Mouse (Mus musculus) kidney, postnatal 25 days (tissue): ENCODE results near the gene Med17.
A peak's percentile ranks its signal among the peaks of the same experiment; 100 is the strongest.
"Not testable (repeated sequence)": the region's sequence is repeated elsewhere in the genome, so short reads cannot be mapped to it uniquely, and the experiment has no call there.

Experiments
- DNase-seq, 2 experiments: peaks; one replicate each; pipeline ENCODE4 v3.0.0; 2021; ENCODE audit warnings: mixed read lengths in 2 of 2

Med17 gene

GRCm38 (mm10) chr9:15279649-15280490 is at the start of gene Med17:
TSS of gene Med17 (minus strand) at chr9:15279931.
- DNase-seq, result peak; percentile 94 to 97

DNA sequence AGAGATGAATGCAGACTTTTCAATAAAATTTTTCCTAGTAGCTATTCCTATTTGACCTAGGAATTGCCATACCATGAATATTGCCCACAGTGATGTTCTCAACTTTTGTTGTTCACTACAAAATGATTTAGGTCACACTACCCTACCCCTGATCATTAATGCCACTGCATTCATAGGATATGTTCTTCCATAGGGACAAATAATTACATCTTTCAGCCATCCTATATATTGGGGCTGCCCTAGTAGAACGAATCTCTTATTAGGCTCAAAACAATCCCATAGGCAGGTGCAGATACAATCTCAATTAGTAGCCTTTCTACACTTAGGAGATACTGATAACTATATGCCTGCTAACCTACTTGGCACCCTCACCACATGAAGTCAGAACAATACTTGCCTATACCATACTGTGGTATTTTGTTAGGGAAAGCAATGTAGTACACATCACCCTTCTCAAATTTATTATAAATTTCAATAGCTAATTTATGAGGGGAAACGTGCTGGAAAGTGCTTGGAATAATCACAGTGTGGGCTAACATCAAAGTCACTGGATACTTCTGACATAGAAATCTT is 38.5 kb upstream of the Med17 start:
- no peak for DNase-seq

DNA sequence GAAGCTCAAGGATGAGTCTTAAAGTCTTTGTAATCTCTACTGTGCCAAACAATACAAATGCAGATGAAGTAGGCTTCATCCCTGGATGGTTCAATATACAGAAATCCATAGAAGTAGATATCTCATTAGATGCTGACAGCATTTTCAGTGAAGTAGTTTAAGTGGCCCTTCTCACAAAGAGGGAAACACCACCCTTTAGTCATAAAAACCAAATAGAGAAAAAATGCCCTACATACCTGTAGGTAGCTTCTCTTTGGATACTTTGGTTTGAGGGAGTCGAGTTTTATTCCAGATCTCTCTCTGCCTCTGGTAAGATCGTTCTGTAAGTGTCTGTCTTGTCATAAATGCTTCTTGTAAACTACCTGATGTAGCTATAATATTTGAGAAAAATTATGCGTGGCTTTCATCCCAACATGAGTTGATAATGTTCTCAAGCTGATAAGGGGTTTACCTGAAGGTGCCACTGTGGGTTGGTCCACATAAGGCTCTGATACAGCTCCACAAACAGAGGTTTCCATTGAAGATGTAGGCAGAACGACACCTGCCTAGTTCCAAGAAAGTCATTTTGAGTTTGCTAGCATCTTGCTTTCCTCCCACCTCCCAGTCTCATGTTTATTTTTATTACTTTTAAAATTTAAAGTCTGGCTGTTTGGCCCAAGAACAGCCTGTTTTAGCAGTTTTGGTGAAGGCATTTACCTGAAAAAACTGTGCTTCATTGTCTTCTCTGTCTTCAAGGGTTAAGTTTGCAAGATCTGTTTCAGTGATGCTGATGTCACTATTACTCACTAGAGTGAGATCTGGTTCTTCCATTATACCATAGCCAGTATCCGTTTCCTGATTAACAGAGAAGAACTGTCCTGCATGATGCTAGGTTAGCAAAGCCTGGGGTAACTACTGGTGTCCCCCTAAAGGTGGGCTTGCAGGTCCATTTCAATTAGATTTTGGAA is 37.8 kb upstream of the Med17 start:
- no peak for DNase-seq

DNA sequence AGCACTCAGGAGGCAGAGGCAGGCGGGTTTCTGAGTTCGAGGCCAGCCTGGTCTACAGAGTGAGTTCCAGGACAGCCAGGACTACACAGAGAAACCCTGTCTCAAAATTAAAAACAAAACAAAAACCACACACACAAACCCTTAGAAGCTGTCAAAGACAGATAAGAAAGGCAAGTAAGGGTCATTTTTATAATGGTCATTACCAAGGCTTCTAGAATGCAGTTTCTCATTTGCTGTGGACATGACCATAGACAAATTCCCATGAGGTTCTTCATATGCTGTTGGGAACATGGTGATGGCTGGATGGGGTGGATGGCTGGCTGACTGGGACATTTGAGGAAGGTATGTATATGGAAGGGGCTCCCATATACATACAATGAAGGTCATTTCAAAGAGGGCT is 36.6 kb upstream of the Med17 start:
- DNase-seq, result not testable (repeated sequence)

DNA sequence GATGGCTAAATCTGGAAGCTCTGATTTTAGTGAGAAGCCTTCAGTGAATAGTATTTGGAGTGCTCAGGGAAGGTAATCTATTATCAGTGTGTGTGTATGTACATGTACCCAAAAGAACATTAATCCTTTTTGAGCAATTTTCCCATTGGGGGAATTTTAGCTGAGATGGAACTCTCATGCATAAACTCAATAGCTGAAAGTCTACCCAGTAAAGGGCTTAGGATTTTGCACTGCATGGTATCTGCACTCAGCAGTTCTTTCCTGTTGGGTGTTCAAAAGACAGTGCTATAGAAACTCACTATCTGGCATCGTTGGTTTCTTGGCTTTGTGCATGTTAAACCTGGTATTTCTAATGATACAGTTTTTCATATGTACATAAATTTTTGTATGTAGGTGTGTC is 34.9 kb upstream of the Med17 start:
- DNase-seq, result no peak

- no peak for DNase-seq
Observed at GRCm38 (mm10) chr9:15313633-15314032, 33.9 kb upstream of the Med17 start.

- no peak for DNase-seq
Observed at GRCm38 (mm10) chr9:15312054-15312735, 32.5 kb upstream of the Med17 start.

DNA sequence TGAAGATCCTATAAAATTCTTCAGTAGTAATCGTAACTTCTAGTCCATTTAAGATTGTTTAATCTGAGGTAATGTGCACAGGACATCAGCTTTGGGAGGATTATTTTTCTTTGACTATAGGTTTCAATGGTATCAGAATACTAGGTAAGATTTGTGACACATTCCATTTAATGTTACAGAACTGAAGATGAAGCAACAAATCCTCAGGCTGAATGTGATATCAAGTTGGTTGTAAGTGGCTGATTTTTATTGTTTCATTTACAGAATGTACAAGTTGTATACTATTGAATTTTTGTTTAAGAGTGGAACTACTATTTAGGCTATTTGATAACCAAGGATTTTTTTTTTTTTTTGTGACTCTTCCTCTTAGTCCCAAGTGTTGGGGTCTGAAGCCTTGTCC is 30.4 kb upstream of the Med17 start:
- no peak for DNase-seq

DNA sequence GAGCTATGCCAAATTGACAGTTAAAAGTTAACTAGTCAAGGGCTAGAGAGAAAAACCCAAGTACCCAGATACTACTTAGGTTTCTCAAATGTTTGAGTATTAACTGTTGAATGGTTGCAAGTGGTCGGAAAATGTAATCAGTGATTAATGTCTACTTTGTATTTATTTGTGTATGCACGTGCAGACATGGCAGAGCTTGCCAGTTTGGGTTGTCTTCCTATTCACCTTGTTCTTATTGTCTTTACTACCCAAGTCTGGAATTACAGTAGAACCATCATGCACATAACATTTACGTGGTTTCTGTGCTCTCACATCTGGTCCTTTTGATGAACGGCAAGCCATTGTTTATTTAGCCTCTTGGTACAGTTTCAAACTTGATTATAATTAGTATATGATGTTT is 29.7 kb upstream of the Med17 start:
- DNase-seq, result no peak

GRCm38 (mm10) chr9:15308254-15308653 is 28.5 kb upstream of the Med17 start:
- DNase-seq, result no peak

DNA sequence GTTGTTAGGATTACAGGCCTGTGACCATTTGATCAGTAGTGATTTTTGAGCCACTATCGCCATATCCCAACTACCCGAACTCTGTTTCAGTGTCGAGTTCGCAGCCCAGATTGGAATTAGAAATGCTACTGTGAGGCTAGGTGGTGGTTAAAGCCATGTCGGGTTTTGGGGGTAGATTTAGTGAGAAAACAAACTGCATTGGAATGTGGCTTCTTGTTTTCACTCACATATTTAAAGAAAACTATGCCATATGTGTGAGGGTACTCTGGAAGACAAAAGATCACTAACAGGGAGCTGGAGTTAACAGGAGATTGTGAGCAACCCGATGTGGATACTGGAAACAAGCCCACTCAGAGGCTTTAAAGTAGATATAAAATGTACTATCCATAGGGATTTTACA is 27.5 kb upstream of the Med17 start:
- no peak for DNase-seq

DNA sequence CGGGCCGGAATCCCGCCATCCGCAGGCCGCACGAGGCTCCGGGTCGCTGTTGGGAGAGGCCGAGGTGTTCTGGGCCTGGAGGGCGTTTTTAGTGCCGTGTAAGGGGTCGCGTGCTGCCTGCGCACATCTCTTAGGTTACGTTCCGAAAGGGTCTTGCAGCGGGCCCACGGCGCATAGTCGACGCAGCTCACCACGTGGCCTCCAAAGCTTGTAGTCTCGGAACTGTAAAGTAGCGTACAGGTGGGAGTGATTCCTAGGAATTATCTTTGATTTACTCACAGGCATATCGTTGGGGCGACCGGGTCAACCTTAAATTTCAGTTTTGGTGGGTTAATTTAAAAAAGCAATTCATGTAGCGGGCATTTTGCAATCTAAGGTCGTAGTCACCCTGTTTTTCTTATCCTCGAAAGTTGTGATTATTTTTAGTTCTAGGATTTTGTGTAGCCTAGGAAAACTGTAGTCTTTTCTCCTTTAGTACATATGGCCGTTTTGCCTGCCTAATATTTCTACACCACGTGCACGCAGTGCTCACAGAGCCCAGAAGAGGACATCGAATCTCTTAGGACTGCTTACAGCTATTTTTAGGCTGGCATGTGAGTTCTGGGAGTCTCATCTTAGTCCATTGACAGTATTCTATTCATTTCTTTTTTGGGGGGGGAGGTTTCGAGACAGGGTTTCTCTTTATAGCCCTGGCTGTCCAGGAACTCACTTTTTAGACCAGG is 26.8 kb upstream of the Med17 start, which contains the start of gene 4931406C07Rik:
TSS of gene 4931406C07Rik (minus strand) at position 51 of the 722 bp plus-strand sequence.
- DNase-seq, result no peak

GRCm38 (mm10) chr9:15305503-15306397 is 26.0 kb upstream of the Med17 start, which contains the start of gene Taf1d:
TSS of gene Taf1d (plus strand) at chr9:15306214.
- peak; percentile 97 to 99 for DNase-seq

DNA sequence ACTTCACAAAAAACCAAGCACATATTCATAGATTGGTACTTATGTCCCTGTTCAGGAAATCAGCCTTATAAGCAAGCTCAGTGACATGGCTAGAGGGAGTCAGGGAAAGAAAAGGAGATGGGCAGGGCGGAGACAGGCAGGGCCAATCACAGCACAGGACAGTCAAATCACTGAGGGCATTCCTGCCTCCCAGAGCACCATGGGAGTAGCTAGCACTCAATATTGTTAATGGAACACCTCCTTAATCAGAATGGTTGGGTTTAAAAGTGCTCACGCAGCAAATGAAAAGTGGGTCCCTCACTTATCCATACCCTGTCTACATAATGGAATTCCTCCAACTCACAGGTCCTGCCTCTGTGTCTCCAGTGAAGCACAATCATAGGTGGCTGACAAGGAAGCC is 23.1 kb upstream of the Med17 start:
- DNase-seq, result peak; percentile 65 to 90

GRCm38 (mm10) chr9:15302006-15302405 is 22.3 kb upstream of the Med17 start:
- DNase-seq, result not testable (repeated sequence)

GRCm38 (mm10) chr9:15301399-15301798 is 21.7 kb upstream of the Med17 start:
- peak; percentile 78 to 94 for DNase-seq

DNA sequence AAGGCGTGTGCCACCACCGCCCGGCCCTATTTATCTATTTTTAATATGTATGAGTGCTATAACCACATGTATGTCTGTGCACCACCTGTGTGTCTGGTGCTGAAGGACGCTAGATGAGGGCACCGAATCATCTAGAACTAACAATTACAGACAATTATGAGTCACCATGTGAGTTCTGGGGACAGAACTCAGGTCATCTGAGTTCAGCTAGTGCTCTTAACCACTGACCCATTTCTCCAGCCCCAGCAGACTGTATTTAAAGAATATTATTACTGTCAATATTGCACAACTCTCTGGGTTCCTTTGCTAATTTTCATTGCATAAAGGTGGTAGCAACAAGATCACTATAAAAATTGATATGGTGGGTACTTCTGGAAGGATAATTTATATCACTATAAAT is 20.3 kb upstream of the Med17 start:
- no peak for DNase-seq

DNA sequence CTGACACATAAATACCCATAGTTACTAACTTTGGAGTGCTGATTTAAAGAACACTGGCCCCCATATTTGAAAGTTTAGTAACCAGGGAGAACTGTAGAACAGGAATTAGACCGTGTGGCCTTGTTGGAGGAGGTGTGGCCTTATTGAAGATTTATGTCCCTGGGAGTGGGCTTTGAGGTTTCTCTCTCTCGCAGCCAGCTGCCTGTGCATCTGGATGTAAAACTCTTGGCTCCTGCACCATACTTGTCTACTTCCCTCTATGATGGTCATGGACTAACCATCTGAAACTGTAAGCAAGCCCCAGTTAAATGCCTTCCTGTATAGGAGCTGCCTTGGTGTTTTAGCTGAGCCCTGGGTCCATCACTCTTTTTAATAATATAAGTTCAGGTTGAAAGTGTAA is 18.7 kb upstream of the Med17 start:
- no peak for DNase-seq

- no peak for DNase-seq
Observed at GRCm38 (mm10) chr9:15297112-15297511, 17.4 kb upstream of the Med17 start.

GRCm38 (mm10) chr9:15289251-15289650 is 9.5 kb upstream of the Med17 start:
- no peak for DNase-seq

GRCm38 (mm10) chr9:15288402-15288801 is 8.7 kb upstream of the Med17 start:
- DNase-seq, result no peak
